Mouse (Mus musculus): ENCODE measurements at regions not wholly inside any gene's neighbourhood (a gene's known extent, or its start where the extent isn't known, plus 50 kb on each side); places are given as distances from the start of the nearest gene placed in this dataset.

DNA sequence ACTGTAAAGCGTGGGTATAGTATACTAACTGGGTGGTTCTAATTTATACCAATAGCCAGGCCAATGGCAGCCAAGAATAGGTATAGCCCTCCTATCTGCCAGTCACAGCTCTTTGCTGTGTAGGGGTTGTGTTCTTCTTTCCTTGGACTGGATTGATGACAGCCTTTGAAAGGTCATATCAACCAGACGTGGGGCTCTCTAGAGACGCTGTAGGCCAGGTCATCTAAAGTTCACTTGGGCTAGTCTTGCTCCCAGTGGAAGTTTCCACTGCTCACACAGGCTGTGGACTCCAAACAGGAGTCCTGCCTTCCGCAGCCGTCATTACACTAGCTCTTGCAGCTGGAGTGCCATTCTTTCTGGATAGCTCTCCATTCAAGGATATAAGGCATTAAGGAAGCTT lies 220.3 kb downstream of the Gja1 start:
- peak; percentile 5 for DNase-seq

DNA sequence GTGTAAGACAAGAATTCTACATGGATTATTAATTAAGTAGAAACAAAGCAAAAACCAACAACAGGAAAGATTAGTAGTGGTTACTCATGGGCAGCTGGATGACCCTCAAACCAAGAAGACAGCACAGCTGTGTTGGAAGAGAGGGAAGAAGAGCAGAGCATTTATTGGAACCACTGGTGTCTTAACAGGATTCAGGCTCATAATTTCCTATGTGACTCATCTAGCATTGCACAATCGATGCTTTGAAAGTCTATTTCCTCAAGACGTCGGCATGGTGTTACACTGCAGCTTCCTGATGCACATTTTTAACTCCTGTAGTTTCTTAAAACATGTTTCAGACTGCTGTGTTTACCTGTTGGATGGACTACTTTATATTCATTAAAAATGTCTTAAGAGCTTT lies 221.1 kb downstream of the Gja1 start:
- DNase-seq: no peak

DNA sequence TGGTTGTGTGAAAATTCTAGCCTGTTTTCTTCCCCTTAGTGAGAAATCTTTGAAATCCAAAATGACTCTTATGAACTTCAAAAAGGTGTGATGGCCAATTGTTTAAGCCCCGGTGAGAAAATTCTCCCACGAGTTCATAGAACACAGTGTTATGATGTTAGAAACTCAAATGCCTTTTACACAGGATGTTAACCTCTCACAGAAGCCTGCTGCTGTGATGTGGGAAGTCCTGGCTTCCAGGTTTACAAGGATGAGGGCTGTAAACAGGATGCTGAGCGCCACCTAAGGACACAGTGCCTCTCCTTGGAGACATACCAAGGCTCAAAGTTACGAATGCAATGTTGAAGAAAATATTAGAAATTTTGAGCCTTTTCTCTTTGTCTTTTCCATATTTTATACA lies 222.8 kb downstream of the Gja1 start:
- peak; percentile 22 for DNase-seq

DNA sequence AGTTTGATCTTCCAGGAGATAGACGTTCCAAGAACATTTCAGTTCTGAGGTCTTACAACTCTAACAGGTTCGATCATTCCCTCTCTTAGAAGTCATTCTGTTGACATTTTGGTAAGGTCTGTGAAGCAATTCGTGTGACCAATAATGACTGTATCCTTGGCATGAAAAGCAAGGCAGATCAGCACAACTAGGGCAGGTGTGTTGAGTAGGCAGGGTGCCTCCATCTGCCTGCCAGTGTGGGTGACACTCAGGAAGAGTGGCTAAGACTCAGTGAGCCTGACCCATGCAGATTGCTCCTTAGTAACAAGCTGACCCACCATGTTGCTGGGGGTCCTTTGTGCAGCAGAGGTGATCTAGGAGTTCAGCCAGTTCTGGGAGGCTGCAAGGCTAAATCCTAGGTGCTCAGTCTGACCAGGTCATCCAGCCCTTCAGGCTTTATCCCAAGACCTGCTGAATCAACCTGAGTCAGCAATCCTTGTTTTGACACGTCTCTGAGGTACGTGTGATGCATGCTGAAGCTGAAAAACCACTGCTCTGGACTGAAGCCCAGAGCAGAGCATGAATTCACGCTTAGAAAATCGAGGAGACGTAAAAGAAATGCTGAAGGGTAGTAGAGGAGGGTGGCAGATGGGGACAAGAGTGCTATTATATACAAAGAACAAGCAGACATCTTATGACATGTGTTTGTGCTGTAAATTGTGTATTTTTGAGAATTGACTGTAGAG lies 234.6 kb downstream of the Gja1 start:
- peak; percentile 5 for DNase-seq

DNA sequence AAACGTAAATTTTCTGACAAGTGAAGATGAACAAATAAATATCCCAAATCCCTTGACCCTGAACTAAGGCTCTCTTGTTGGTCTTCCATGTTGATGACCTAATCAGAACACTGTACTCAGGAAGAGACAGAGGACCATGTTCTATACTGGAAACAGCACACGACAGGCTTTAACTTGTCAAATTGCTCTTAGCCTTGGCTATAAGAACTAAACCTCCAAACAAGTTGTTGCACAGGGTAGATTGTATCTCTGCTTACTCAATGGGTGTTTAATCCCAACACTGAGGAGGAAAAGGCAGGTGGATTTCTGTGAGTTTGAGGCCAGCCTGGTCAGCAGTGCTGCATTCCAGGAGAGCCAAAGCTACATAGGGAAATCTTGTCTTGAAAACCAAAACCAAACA lies 265.5 kb downstream of the Gja1 start:
- DNase-seq: no peak

DNA sequence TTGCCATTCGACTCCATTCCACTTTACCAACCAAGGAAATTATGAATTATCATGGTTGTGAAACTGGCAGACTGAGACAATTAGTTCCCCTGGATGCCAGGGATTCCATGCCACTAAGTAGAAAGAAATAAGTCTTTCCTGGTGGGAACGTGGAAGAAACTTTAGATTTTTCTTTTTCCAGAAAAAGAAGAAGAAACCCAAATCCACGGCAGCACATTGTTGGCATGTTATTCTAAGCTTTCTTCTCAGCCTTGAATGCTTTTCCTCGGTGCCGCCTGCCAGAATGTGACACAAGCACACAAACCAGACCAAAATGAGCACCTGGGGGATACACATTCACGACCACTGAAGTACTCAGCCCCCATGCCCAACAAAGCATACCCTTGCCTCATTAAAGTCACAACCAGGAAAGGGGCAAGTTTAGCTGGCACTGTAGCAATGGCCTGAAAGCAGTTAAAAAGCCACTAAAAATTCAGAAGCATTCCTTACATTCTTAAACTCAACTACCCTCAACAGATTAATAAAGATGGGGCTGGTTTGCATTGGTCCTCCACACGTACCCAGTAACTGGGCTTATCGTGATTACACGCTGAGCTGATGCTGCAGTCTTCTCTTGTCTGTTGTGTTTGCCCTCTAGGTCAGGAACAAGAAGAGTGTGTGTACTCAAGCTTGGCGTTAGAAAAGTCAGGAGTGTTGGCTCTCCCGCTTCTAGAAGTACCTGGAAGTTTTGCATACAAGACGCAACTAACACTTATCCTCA lies 266.4 kb downstream of the Gja1 start:
- no peak for DNase-seq

DNA sequence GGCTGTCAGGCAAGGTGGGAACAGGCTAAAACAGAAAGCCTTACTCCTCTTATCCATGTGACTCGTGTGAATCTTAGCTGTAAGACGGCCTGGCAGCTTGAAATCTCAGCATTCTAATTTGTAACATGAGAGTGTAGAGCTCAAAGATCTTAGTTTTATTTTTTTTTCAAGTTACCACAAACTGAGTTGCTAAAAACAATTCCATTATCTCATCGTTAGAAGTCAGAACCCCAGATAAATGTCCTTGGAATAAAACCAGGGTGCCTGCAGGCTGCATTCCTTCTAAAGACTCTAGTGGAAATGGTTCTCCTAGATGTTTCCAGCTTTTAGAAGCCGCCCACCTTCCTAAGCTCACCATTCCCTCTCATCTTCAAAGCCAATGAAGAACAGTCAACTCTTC lies 283.4 kb downstream of the Gja1 start:
- no peak for DNase-seq

DNA sequence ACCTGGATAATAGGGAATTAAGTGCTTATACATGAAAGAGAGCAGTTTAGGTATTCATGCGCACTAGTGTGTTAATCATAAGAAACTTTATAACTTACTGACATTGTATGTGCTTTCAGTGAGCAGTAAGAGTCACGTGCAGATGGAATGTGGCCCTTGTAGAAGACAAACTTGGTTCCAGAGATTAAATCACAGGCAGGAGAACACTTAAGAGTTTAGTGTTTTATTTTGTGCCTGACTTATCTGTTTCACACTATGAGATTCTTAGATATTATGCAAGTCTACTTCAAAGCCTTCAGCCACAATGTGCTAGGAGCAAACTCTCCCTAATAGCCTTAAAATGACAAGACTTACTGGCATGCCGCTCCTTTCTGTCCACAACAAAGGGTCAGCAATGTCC lies 296.8 kb downstream of the Gja1 start:
- DNase-seq: no peak

DNA sequence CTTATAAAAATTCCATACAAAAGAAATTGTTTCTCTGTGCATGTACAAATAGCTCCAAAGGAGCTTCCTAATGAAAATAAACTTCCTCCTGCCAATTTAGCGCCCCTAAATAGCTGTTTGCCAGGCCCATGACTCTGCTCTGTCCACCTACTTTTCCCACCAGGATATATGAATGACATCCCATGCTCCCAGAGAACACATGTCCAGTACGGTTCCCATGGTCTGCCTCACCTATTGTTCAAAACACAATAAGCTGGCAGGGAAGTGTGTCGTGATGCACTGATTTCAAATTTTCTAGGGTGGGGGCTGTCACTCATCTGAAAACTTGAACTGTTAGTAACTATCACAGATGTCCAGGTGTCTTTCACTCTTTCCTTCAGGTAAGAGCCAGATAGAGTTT lies 305.8 kb downstream of the Gja1 start:
- DNase-seq: no peak

DNA sequence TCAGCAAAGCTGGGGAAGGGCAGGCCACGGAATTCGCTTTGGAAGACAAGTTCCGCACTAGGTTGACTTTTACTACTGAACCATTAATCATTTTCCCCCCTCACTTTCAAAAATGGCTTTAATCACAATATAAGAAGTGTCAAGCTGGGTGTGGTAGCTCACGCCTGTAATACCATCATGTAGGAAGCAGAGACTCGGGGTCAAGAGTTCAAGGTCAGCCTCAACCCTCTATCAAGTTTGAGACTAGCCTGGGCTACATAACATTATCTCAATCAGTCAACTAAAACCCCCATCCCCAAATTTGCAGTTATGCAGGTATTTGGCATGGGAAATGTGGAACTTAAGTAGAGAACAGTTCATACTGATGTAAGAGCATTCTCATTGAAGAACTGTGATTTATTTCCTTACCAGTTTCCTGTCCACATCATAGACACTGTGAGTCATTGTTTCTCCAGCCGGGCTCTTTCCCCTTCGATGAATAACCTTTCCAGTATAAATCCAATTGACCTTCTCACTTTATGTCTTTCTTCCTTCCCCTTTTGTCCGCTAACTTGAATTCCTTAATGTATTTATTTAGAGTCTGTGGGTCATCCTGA lies 308.6 kb downstream of the Gja1 start:
- DNase-seq: peak; percentile 17

DNA sequence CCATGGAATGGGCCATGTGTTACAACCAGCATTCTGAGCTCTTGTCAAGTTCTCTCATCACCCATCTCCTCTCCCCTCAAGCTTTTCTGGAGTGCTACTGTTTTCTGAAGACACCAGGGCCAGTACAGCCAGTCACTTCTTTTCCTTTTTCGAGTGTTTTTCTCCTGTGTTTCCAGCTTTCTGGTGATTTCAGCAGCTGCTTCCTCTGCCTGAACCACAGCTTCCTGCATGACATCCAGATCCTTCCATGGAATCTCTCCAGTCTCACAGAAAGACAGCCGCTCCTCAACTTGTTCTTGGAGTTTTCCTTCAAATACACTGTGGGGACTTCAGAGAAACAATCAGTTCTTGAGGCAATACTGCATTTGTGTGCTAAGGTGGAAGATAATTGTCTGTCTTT lies 314.3 kb downstream of the Gja1 start:
- DNase-seq: no peak

DNA sequence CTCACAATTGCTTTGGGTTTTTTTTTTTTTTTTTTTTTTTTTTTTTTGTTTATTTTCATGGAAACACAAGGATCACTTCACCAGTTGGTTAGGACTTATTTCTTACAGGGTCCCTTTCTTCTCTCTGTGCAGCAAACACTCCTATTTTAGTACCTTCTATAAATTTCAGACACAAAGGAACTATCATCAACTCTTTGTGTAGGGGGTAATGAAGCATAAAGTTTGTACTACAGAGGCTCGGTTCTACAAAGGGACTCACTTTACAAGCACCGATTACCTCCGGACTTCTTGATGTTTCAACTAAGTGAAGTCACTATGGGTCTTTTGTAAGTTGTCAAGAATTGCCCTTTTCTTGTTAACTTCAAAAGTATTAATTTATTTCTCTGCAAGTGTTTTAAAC lies 318.0 kb downstream of the Gja1 start:
- DNase-seq: no peak

DNA sequence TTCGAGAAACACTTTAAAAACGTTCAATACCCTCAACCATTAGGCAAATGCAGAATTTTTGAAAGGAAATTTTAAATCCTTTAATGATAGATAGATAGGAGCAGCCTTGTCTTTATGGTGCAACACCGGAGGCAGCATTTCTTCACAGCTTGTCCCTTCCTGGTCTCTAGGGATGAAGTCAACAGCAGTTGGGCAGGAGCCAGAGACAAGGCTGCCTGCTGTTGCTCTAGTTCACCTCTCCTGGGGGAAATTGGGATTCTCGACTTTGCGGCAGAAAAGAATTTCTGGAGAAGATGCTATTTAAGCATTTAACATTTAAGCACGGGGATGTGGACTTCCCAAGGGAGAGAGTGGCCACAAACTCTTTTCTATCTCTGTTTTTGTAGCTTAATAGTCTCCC lies 323.0 kb downstream of the Gja1 start:
- peak; percentile 68 for DNase-seq

DNA sequence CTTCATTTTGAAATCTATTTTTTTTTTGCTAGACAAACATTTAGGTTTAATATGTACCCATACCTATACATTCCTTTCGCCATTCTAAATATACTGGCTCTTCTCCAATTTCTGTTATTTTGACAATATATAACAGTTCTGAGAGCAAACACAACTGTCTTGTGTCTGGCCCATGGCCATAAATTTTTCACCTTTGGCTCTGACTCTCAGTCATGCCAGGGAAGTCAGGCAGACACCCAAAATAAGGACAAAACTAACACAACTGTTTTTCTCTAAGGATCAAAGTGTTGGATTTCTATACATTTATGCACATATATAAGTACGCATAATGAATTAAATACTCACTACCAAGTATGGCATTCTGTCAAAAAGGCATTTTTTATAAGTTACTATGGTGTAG lies 331.3 kb downstream of the Gja1 start:
- DNase-seq: peak; percentile 20

DNA sequence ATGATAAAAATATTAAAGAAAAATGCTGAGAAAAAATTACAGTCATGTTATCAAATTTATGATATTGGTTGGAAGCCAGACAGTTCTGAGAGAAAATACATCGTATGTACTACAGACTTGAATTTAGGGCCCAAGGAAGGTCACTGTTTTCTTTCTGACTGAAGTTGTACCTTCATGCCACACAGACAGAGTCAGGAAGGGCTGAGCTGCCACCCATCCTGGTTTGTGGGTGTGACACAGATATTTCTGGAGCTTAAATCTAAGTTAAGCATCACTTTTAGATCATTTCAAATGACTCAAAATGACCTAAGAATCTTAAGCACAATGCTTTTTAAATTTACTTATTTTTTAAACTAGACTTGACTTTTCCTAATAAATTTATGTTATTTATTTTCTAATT lies 331.8 kb downstream of the Gja1 start:
- DNase-seq: no peak

DNA sequence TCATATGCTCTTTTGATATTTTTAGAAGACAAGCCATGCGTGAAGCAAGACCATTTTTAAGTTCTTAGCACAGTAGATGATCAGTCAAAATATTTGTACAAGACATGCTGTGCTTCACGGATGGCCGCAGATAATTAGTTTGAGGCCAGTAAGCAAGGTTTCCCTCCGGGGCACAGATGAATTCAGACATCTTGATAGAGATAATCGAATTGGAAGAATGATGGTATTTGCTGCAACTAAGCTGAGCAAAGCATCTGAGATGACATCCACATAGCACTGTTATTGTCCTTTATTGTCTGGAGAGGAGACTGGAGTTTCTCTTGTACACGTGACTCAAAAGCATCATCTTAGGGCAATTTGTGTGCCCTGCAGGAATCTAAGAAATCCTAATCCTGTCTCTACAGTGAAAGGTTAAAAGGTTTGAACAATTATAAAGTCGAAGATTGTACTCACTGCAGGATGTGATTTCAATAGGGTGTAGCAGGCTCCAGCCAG lies 335.5 kb downstream of the Gja1 start:
- no peak for DNase-seq

DNA sequence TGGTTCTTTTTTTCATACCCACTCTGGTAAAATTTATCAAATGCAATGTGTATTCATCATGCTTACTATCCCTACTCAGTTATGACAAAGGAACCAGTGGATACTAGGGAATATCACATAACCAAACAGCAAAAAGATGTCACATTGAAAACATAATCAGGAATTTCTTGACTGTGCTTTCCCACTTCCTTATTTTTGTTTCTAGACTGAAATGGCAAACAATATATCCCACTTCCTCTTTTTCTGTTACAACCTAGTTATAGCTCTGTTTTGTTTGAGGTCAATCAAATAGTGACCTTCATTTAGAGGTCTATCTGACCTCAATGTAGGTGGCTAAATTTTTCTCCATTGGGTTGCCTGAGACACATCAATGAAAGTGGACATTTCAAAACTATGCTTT lies 359.9 kb downstream of the Gja1 start:
- DNase-seq: no peak

DNA sequence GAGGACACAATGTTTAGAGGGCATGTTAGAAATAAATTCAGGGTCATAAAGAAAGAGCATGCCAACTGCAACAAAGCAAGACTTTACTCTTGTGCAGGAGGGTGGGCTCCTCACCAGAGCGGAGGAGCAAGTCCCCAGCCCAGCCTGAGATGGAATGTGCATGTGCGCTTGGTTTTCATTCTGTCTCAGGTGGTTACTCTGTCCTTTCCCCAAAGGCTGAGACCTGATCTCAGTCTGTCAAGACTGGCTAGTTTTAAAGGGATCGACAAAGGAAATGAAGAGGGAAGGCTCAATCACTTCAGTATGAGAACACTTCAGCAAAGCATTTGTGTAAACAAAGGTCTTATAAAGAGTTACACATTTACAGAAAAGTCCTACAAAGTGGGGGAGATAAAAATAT lies 362.5 kb downstream of the Gja1 start:
- no peak for DNase-seq

DNA sequence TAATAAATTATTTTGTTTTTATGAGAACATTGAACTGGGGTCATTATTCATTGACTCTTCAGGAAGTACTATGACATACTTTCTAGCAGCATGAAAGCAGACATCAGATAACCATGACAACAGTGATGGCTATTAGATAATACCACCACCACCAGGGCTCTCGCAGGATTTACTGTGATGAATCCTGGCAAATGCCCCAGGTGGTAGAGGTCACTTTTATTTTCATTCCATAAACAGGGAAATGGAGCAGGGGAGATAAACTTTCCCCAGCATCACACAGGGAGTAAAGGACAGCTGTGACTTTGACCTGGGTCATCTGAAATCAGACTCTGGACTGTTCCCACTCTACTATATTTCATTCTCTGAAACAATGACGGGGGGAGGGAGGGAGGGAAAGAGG lies 375.0 kb downstream of the Gja1 start:
- DNase-seq: peak; percentile 7

DNA sequence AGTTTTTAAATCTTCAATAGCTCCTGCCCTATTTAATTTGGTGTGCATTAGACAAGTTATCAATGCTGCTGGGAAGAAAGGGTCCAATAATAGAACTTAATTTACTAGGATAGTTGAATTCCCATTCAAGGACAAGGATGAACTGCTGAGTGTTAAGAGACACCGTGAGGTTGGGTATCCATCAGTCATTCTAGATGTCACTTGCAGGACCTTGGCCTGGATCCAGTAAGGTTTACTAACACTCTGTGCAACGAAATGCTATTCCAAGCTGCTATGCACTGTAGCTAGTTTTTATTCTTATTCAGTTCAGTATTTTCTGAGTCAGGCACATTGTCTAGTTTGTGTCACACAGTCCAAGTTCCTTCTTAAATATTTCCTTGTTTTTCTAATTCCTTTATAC lies 376.4 kb downstream of the Gja1 start:
- peak; percentile 47 for DNase-seq

DNA sequence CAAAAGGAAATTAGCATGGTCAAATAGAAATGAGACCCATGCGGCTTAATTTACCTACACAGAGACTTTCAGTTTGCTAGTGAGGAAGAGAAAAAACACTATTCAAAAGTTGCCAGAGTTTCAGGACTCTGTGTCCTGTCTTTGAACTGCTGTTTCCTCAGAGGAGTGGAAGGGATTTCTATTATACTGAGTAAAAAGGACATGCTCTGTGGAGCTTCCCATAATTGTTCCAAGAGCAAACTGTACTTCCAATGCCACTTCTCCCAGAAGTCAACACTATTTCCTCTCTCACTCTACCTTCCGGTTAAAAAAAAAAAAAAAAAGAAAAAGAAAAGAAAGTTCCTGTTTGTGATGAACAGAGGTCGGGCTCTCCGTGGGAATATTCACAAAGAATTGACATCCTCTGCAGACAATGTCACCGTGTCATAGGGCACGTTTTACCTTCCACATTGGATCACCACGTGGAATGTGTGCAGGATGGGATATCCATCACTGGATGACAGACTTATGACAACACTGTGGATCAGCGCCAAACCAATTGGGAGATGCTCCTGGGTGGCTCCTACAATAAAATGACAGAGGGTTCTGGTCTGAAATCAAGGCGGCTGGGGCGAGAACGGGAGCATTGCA lies 377.5 kb downstream of the Gja1 start:
- DNase-seq: peak; percentile 34

DNA sequence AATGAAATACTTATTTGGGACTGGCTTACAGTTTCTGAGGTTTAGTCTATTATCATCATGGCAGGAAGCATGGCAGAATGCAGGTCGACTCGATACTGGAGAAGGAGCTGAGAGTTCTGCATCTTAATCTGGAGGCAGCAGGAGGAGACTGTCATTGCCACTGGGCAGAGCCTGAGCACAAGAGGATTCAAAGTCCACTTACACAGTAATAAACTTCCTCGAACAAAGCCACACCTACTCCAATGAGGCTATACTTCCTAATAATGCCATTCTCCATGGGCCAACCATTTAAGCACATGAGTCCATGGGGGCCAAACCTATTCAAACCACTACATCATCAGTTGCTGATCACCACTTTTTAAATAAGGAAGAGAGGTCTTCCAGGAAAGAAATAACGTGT lies 393.5 kb downstream of the Gja1 start:
- DNase-seq: no peak

DNA sequence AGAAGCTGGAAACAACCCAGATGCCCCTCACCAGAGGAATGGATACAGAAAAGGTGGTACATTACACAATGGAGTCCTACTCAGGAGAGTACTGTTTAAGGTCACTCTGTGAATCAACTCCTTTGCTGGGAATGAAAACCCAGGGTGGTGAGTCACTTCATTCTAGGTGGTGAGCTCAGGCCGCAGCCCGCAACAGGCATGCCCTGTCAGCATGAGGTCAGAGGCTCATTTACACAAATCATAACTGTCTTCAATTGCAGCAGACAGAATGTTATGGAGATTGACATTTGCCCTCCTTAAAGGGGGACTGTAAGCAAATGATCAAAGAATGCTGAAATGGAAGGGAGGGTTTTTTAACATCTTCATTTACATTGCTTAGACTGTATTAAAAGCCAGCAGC lies 405.1 kb downstream of the Gja1 start:
- DNase-seq: peak; percentile 58

Data from adrenal gland, postnatal 14 days (tissue).